Comparison of ENCODE assay signal across 21 mouse cellular contexts in genomic region chr6:65470320-65470719, GRCm38 (mm10). TPM values are rescaled to one million over a fixed set of nuclear protein-coding genes. Genes with fewer than 3 reads are reported as not detected.
A peak's percentile ranks its signal among the peaks of the same experiment; 100 is the strongest.
DNase-seq lines count a peak whose midpoint lies in the region; ATAC-seq and TF ChIP-seq lines count a peak whose summit lies in the region.
"Had no signal": no experiment of that assay in that cellular context is flagged by ENCODE, and none has a peak within 500 bp of the region (broad histone marks: within the 10 kb centered on the region; RNA-seq: fewer than 3 reads in every experiment).

No protein-coding gene starts in this region.

- no peak for DNase-seq in hindbrain, embryonic 10.5 days (ENCODE audit: low spot score)
- no peak for DNase-seq in midbrain, postnatal 0 days (ENCODE audit: low spot score)
- DNase-seq: adrenal gland, postnatal 14 days; cerebellum, adult 18-20 months; cerebellum, adult 9-11 months; cerebellum, postnatal 36 days; gastrocnemius, adult 2 months; gastrocnemius, postnatal 25 days had no signal

- H3K4me3 ChIP-seq in forebrain, embryonic 16.5 days (replicated peaks; ENCODE audit: low read length): no peak overlapping the region
- no peak overlapping the region for H3K4me3 ChIP-seq in forebrain, embryonic 15.5 days
- H3K4me3 ChIP-seq in hindbrain, embryonic 15.5 days: no peak overlapping the region
- H3K4me3 ChIP-seq in hindbrain, embryonic 10.5 days: no peak overlapping the region
- H3K4me3 ChIP-seq in midbrain, embryonic 15.5 days: no peak overlapping the region
- H3K4me3 ChIP-seq in midbrain, postnatal 0 days (ENCODE audit: low read depth, low read length): no peak overlapping the region
- H3K4me3 ChIP-seq in neural tube, embryonic 15.5 days (replicated peaks): no peak overlapping the region
- H3K4me3 ChIP-seq: embryonic facial prominence, embryonic 13.5 days; gastrocnemius, adult 2 months; heart, embryonic 12.5 days had no signal

- no peak overlapping the region for H3K9ac ChIP-seq in forebrain, embryonic 16.5 days (replicated peaks; ENCODE audit: low read depth, low read length)
- no peak overlapping the region for H3K9ac ChIP-seq in forebrain, embryonic 15.5 days (replicated peaks)
- H3K9ac ChIP-seq in hindbrain, embryonic 15.5 days: no peak overlapping the region
- no peak overlapping the region for H3K9ac ChIP-seq in midbrain, embryonic 15.5 days
- H3K9ac ChIP-seq in midbrain, postnatal 0 days (replicated peaks; ENCODE audit: low read length, poor library complexity, severe bottlenecking): no peak overlapping the region
- H3K9ac ChIP-seq in neural tube, embryonic 15.5 days (replicated peaks): no peak overlapping the region
- H3K9ac ChIP-seq: embryonic facial prominence, embryonic 13.5 days; heart, embryonic 12.5 days had no signal

- no peak overlapping the region for H3K27ac ChIP-seq in forebrain, embryonic 16.5 days (ENCODE audit: low read length)
- H3K27ac ChIP-seq in forebrain, embryonic 15.5 days (replicated peaks): no peak overlapping the region
- H3K27ac ChIP-seq in hindbrain, embryonic 15.5 days (replicated peaks): no peak overlapping the region
- no peak overlapping the region for H3K27ac ChIP-seq in hindbrain, embryonic 10.5 days
- H3K27ac ChIP-seq in midbrain, embryonic 15.5 days: no peak overlapping the region
- no peak overlapping the region for H3K27ac ChIP-seq in midbrain, postnatal 0 days (ENCODE audit: low read depth, low read length)
- H3K27ac ChIP-seq in neural tube, embryonic 15.5 days (replicated peaks): no peak overlapping the region
- H3K27ac ChIP-seq: embryonic facial prominence, embryonic 13.5 days; gastrocnemius, adult 2 months had no signal

- 67% methylated on average over 5 of the region's 5 CpGs for WGBS in forebrain, embryonic 16.5 days
- 74% methylated on average over 5 of the region's 5 CpGs for WGBS in forebrain, embryonic 15.5 days
- WGBS in hindbrain, embryonic 15.5 days: 62% methylated on average over 5 of the region's 5 CpGs
- 86% methylated on average over 5 of the region's 5 CpGs for WGBS in hindbrain, embryonic 10.5 days
- WGBS in midbrain, embryonic 15.5 days: 50% methylated on average over 5 of the region's 5 CpGs
- 51% methylated on average over 5 of the region's 5 CpGs for WGBS in midbrain, postnatal 0 days
- WGBS in neural tube, embryonic 15.5 days: 51% methylated on average over 5 of the region's 5 CpGs

- H3K9me3 ChIP-seq in forebrain, embryonic 16.5 days (ENCODE audit: control insufficient read depth, low read length): no peaks in the 10 kb centered on the region
- H3K9me3 ChIP-seq in forebrain, embryonic 15.5 days: no peaks in the 10 kb centered on the region
- no peaks in the 10 kb centered on the region for H3K9me3 ChIP-seq in hindbrain, embryonic 15.5 days
- H3K9me3 ChIP-seq in hindbrain, embryonic 10.5 days: no peaks in the 10 kb centered on the region
- no peaks in the 10 kb centered on the region for H3K9me3 ChIP-seq in midbrain, embryonic 15.5 days
- no peaks in the 10 kb centered on the region for H3K9me3 ChIP-seq in midbrain, postnatal 0 days (ENCODE audit: low read length)
- no peaks in the 10 kb centered on the region for H3K9me3 ChIP-seq in neural tube, embryonic 15.5 days (replicated peaks)
- H3K9me3 ChIP-seq: embryonic facial prominence, embryonic 13.5 days; heart, embryonic 12.5 days had no signal

- no peaks in the 10 kb centered on the region for H3K4me1 ChIP-seq in forebrain, embryonic 16.5 days (replicated peaks; ENCODE audit: control insufficient read depth, insufficient read depth, low read length)
- no peaks in the 10 kb centered on the region for H3K4me1 ChIP-seq in forebrain, embryonic 15.5 days
- H3K4me1 ChIP-seq in hindbrain, embryonic 15.5 days (replicated peaks): no peaks in the 10 kb centered on the region
- H3K4me1 ChIP-seq in hindbrain, embryonic 10.5 days (replicated peaks): no peaks in the 10 kb centered on the region
- H3K4me1 ChIP-seq in midbrain, embryonic 15.5 days: 0 out of 2 replicates have a peak, but pooled peaks cover 3% of the 10 kb centered on the region
- H3K4me1 ChIP-seq in midbrain, postnatal 0 days (ENCODE audit: insufficient read depth, low read length): no peaks in the 10 kb centered on the region
- no peaks in the 10 kb centered on the region for H3K4me1 ChIP-seq in neural tube, embryonic 15.5 days
- H3K4me1 ChIP-seq: embryonic facial prominence, embryonic 13.5 days had no signal

- H3K4me2 ChIP-seq in forebrain, embryonic 16.5 days (ENCODE audit: low read length): no peak overlapping the region
- H3K4me2 ChIP-seq in forebrain, embryonic 15.5 days (replicated peaks): no peak overlapping the region
- no peak overlapping the region for H3K4me2 ChIP-seq in hindbrain, embryonic 15.5 days
- no peak overlapping the region for H3K4me2 ChIP-seq in midbrain, embryonic 15.5 days
- no peak overlapping the region for H3K4me2 ChIP-seq in midbrain, postnatal 0 days (ENCODE audit: low read depth, low read length, poor library complexity, severe bottlenecking)
- no peak overlapping the region for H3K4me2 ChIP-seq in neural tube, embryonic 15.5 days
- H3K4me2 ChIP-seq: embryonic facial prominence, embryonic 13.5 days; heart, embryonic 12.5 days had no signal

- no peaks in the 10 kb centered on the region for H3K27me3 ChIP-seq in forebrain, embryonic 16.5 days (replicated peaks; ENCODE audit: control insufficient read depth, insufficient read depth, low read length)
- H3K27me3 ChIP-seq in forebrain, embryonic 15.5 days: no peaks in the 10 kb centered on the region
- no peaks in the 10 kb centered on the region for H3K27me3 ChIP-seq in hindbrain, embryonic 15.5 days
- no peaks in the 10 kb centered on the region for H3K27me3 ChIP-seq in hindbrain, embryonic 10.5 days (ENCODE audit: insufficient read depth, poor library complexity, severe bottlenecking)
- H3K27me3 ChIP-seq in midbrain, embryonic 15.5 days (replicated peaks): no peaks in the 10 kb centered on the region
- H3K27me3 ChIP-seq in midbrain, postnatal 0 days (ENCODE audit: insufficient read depth, low read length): no peaks in the 10 kb centered on the region
- no peaks in the 10 kb centered on the region for H3K27me3 ChIP-seq in neural tube, embryonic 15.5 days (replicated peaks)
- H3K27me3 ChIP-seq: embryonic facial prominence, embryonic 13.5 days; heart, embryonic 12.5 days had no signal

- no peaks in the 10 kb centered on the region for H3K36me3 ChIP-seq in forebrain, embryonic 16.5 days (ENCODE audit: control insufficient read depth, insufficient read depth)
- H3K36me3 ChIP-seq in forebrain, embryonic 15.5 days: no peaks in the 10 kb centered on the region
- no peaks in the 10 kb centered on the region for H3K36me3 ChIP-seq in hindbrain, embryonic 15.5 days
- H3K36me3 ChIP-seq in hindbrain, embryonic 10.5 days: no peaks in the 10 kb centered on the region
- H3K36me3 ChIP-seq in midbrain, embryonic 15.5 days (replicated peaks): no peaks in the 10 kb centered on the region
- H3K36me3 ChIP-seq in midbrain, postnatal 0 days (ENCODE audit: insufficient read depth, low read length): no peaks in the 10 kb centered on the region
- H3K36me3 ChIP-seq in neural tube, embryonic 15.5 days: no peaks in the 10 kb centered on the region
- H3K36me3 ChIP-seq: embryonic facial prominence, embryonic 13.5 days; heart, embryonic 12.5 days had no signal

- TF ChIP-seq CTCF in midbrain, postnatal 0 days (IDR thresholded peaks at IDR 0.05): no peak

- ATAC-seq in forebrain, embryonic 16.5 days: 0 out of 2 replicates have a peak, but pooled peaks have one; percentile 36
- ATAC-seq in forebrain, embryonic 15.5 days (replicated peaks): no peak; the same call in 1 of the 2 replicates
- peak; percentile 69 for ATAC-seq in hindbrain, embryonic 15.5 days (ENCODE audit: low FRiP score, low read depth)
- peak; percentile 94 for ATAC-seq in midbrain, embryonic 15.5 days (replicated peaks)
- no peak for ATAC-seq in midbrain, postnatal 0 days (ENCODE audit: low FRiP score)
- ATAC-seq in neural tube, embryonic 15.5 days (ENCODE audit: low FRiP score): 0 out of 2 replicates have a peak, but pooled peaks have one; percentile 45
- ATAC-seq in inflammation-experienced regulatory T-cells, adult 6 months: no peak
- ATAC-seq: activated CD4-positive, CD25-positive, alpha-beta regulatory T cell, adult 4 months; intestine, embryonic 16.5 days; Patski had no signal

RNA-seq across cellular contexts. Expression of gene Tnip3, which starts 54.8 kb away (rescaled TPM):
- not detected in 2 replicates for polyA plus RNA-seq in forebrain, embryonic 16.5 days (2015; fragmentation: Nextera tagmentation; extraction: Ambion mirVana)
- not detected in 2 replicates for polyA plus RNA-seq in forebrain, embryonic 15.5 days (2015; fragmentation: Nextera tagmentation; extraction: Ambion mirVana)
- not detected in 2 replicates for polyA plus RNA-seq in hindbrain, embryonic 15.5 days (2015; fragmentation: Nextera tagmentation; extraction: Ambion mirVana)
- polyA plus RNA-seq in hindbrain, embryonic 10.5 days (2016; fragmentation: Nextera tagmentation; extraction: Ambion mirVana): not detected in 2 replicates
- not detected in 2 replicates for polyA plus RNA-seq in midbrain, embryonic 15.5 days (2015; fragmentation: Nextera tagmentation; extraction: Ambion mirVana)
- total RNA-seq in midbrain, postnatal 0 days (2014; rRNA removed): not detected in 2 replicates
- polyA plus RNA-seq in midbrain, postnatal 0 days (2015; fragmentation: Nextera tagmentation; extraction: Ambion mirVana): 0.13 TPM in 1 of 2 replicates, not detected in the other
- polyA plus RNA-seq in neural tube, embryonic 15.5 days (2015; fragmentation: Nextera tagmentation; extraction: Ambion mirVana): 0.19 TPM in 1 of 2 replicates, not detected in the other
- polyA plus RNA-seq in inflammation-experienced regulatory T-cells, adult 6 months (2017; shearing (Covaris generic)): 10 to 100 TPM in 1 of 3 experiments, 1 to 10 TPM in 2; 5.8 to 11.0 (median 7.8) TPM
- total RNA-seq: gastrocnemius, postnatal 25 days; MEL had no signal
- polyA plus RNA-seq: C2C12; embryonic facial prominence, embryonic 13.5 days had no signal

Comparison
In these comparisons a context has a peak if more than half of its experiments do, and no peak if none do; other contexts are left out.
1. ATAC-seq: peak in forebrain, embryonic 16.5 days (single experiment), hindbrain, embryonic 15.5 days (single experiment), midbrain, embryonic 15.5 days (single experiment) and neural tube, embryonic 15.5 days (single experiment); none in forebrain, embryonic 15.5 days (single experiment), midbrain, postnatal 0 days (single experiment) and inflammation-experienced regulatory T-cells, adult 6 months (single experiment).